Mouse (Mus musculus): ENCODE measurements around the gene Gm45062. TPM values are rescaled to one million over a fixed set of nuclear protein-coding genes. Genes with fewer than 3 reads are reported as not detected.

Gene Gm45062
- polyA plus RNA-seq, 1 experiment = 5.4 TPM

DNA sequence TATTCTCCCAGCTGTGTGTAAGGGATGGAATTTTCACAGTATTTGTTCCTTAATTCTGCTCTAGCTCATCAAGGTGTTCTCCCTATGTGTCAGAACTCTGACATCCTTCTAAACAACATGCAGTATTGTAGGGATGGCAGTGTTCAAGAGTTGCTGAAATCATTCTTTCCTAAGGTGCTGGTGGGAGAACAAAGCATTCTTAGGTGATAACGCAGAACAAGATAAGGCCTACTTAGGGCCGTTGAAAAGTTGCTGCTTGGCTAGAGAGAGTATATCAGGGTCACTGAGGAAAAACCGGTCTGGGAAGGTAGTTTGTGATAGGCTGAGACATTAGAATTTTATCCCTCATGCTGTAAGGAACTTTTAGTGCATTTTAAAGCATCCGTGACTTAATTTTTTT is 17.2 kb downstream of the Gm45062 start:
- TF ChIP-seq POLR2A (IDR thresholded peaks at IDR 0.05; ENCODE audit: low read depth, low read length) = no peak
- TF ChIP-seq CTCF (IDR thresholded peaks at IDR 0.05; ENCODE audit: borderline replicate concordance, insufficient read depth, low read length) = no peak
- Histone ChIP-seq H3K4me1 (ENCODE audit: control insufficient read depth, insufficient read depth, low read length) (no peaks in the 10 kb centered on the region), H3K4me3 (ENCODE audit: insufficient read depth, low read length) (no peak overlapping the region), H3K27ac (ENCODE audit: insufficient read depth, low read length) (no peak overlapping the region)

DNA sequence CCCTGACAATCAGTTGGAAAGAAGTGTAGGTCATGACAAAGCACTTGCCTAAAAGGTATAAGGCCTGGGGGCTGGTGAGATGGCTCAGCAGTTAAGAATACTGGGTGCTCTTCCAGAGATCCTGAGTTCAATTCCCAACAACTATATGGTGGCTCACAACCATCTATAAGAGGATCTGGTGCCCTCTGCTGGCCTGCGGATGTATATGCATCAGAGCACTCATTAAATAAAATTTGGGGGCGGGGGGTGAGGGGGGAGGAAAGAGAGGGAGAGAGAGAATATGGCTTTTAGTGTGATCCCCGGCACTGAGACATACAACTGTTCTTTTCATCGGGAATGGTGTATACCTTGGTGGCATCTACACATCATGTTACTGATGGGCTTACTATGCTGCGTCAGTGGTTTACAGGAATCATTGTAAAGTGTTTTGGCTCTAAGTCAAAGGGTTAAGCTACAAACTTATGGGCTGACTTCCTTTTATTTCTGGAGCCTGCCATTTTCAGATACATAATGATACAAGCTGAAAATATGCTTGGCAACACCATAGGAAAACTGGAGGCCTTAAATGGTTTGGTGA is 19.3 kb downstream of the Gm45062 start:
- Histone ChIP-seq H3K27ac (ENCODE audit: insufficient read depth, low read length) (no peak overlapping the region), H3K4me1 (ENCODE audit: control insufficient read depth, insufficient read depth, low read length) (no peaks in the 10 kb centered on the region), H3K4me3 (ENCODE audit: insufficient read depth, low read length) (no peak overlapping the region)
- TF ChIP-seq POLR2A (IDR thresholded peaks at IDR 0.05; ENCODE audit: low read depth, low read length) = no peak
- TF ChIP-seq CTCF (IDR thresholded peaks at IDR 0.05; ENCODE audit: borderline replicate concordance, insufficient read depth, low read length) = no peak

DNA sequence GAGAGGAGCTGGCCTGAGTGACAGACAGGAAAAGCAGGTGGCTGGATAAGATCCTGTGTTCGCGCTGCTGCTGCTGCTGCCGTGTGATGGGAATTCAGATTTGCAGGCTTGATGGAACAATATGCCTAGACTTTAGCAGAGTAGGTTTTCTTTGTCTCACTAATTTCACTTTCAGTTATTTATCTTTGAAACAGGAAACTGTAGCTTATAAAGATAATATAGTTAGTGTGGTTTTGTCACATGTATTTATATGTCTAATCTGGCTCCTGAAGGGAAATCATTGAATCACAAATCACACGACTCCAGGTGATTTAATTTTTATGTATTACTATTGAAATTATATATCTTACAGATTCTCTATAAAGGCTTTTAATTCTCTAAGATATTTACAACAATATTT is 24.0 kb downstream of the Gm45062 start:
- H3K4me3 ChIP-seq (ENCODE audit: insufficient read depth, low read length) = no peak overlapping the region
- TF ChIP-seq CTCF (IDR thresholded peaks at IDR 0.05; ENCODE audit: borderline replicate concordance, insufficient read depth, low read length) (no peak), POLR2A (IDR thresholded peaks at IDR 0.05; ENCODE audit: low read depth, low read length) (no peak)
- H3K4me1 ChIP-seq (ENCODE audit: control insufficient read depth, insufficient read depth, low read length) = 0 out of 2 replicates have a peak, but pooled peaks cover 2% of the 10 kb centered on the region
- no peak overlapping the region for H3K27ac ChIP-seq (ENCODE audit: insufficient read depth, low read length)

DNA sequence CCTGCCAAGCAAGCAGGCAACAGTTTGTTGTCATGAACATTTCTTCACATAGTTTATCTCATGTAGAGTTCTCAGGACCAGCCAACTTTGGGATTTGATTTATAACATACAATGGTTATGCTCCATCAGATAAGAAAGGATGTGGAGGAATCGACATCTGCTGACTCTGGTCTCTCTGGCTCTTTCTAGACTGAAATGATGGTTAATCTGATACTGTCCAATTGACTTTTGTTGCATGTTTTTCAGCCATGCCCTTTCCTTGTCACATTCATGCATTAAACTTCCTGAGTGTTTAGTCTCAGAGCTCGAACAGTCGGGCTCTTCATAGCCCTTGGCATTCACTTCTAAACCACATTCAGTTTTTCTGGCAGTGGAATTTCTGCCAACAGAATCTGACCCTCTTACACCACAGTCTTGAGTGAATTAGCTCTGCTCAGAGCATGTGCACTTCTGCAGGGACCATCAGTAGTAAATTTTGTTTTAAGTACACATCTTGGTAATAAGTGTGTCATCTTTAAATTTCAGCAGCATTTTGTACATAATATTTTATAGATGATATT is 26.2 kb downstream of the Gm45062 start:
- no peak for TF ChIP-seq POLR2A (IDR thresholded peaks at IDR 0.05; ENCODE audit: low read depth, low read length)
- no peak for TF ChIP-seq CTCF (IDR thresholded peaks at IDR 0.05; ENCODE audit: borderline replicate concordance, insufficient read depth, low read length)
- peak overlapping the region; percentile 3; the same call in 1 of the 2 replicates for H3K27ac ChIP-seq (ENCODE audit: insufficient read depth, low read length)

DNA sequence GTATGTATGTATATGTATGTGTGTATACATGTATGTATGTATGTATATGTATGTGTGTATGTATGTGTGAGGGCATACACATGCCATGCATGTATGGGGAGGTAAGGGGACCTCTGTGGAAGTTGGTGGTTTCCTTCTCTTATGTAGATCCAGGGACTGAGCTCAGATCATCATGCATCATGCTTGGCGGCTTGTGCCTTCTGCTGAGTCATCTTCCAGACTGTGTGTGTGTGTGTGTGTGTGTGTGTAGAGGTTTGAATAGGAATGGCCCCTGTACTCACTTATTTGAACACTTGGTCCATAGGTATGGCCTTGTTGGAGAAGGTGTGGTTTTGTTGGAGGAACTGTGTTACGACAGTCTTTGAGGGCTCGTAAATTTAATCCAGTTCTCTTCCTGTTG is 26.9 kb downstream of the Gm45062 start:
- no peak for TF ChIP-seq CTCF (IDR thresholded peaks at IDR 0.05; ENCODE audit: borderline replicate concordance, insufficient read depth, low read length)
- no peak for TF ChIP-seq POLR2A (IDR thresholded peaks at IDR 0.05; ENCODE audit: low read depth, low read length)
- Histone ChIP-seq H3K27ac (ENCODE audit: insufficient read depth, low read length) (no peak overlapping the region; the same call in 1 of the 2 replicates), H3K4me1 (ENCODE audit: control insufficient read depth, insufficient read depth, low read length) (0 out of 2 replicates have a peak, but pooled peaks cover 2% of the 10 kb centered on the region), H3K4me3 (ENCODE audit: insufficient read depth, low read length) (no peak overlapping the region)

More for the DNA sequence above, 26.2 kb downstream of the Gm45062 start:
- 0 out of 2 replicates have a peak, but pooled peaks cover 2% of the 10 kb centered on the region for H3K4me1 ChIP-seq (ENCODE audit: control insufficient read depth, insufficient read depth, low read length)
- no peak overlapping the region for H3K4me3 ChIP-seq (ENCODE audit: insufficient read depth, low read length)

DNA sequence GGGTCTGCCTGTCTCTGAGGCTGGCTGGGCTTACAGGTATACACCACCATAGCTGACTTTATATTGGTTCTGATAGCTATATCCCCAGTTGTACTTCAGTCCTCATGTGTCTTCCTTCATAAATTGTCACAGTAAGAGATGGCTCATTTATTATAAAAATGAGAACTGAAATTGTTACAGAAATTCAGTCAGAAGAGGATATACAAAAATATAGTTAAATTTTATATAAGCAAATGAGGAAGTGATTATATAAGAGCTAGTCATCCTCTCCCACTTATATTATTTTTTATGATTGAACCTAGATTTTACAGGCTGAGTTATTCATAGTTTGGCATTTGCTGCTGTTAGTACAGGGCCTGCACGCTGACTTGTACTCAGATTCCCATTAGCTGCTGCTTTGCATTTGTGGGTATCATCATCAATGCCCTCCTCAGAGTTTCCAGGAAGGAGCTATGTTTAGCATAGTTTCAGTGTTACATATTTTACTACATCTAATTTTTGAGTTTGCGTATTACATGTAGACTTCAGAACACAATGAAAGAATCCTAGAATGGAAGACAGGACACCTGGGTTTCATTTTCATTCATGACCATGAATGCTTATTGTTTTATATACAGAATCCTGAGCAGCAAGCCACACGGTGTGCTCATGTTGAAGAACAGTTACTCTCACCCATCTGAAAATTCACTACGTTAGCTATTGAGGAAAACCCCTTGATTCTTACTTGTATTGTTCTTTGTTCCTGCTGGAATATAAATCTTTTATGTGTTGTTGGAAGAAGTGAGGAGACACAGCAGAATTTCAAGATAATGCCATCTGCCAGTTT is 29.7 kb downstream of the Gm45062 start:
- Histone ChIP-seq H3K4me1 (ENCODE audit: control insufficient read depth, insufficient read depth, low read length) (peaks cover 2% of the 10 kb centered on the region; the same call in 1 of the 2 replicates), H3K4me3 (ENCODE audit: insufficient read depth, low read length) (no peak overlapping the region), H3K27ac (ENCODE audit: insufficient read depth, low read length) (no peak overlapping the region)
- TF ChIP-seq POLR2A (IDR thresholded peaks at IDR 0.05; ENCODE audit: low read depth, low read length) = no peak
- no peak for TF ChIP-seq CTCF (IDR thresholded peaks at IDR 0.05; ENCODE audit: borderline replicate concordance, insufficient read depth, low read length)

DNA sequence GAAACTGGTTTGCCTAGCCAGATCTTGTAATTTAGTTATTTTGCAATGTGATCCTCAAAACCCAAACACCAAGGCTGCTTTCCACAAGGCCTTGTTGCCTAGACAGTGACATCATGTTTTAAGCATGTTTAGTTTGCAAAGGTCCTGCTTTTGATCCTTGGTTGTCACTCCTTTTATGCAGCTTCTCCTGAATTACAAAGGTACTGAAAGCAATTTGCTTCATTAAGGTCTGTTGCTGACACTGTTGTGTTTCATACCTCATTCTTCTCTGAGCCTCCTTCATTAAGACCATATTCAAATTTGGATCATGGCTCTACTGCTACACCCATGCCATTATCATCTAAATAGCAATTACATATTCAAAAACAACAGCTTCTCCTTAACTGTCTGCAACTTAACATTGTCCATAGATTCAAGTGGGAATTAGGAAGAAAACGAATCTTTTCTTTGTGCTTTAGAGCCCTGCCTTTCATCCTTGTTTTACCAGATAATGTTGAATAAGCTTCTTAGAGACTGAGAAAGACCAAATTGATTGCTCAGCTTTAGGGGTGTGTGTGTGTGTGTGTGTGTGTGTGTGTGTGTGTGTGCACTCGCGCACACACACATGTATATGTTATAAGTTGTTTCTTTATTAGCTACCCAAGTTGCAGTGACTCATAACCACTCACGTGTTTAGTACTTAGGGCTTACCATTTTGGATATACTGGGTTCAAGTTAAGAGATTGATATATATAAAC is 35.0 kb downstream of the Gm45062 start:
- no peaks in the 10 kb centered on the region; the same call in 1 of the 2 replicates for H3K4me1 ChIP-seq (ENCODE audit: control insufficient read depth, insufficient read depth, low read length)
- no peak overlapping the region for H3K27ac ChIP-seq (ENCODE audit: insufficient read depth, low read length)
- TF ChIP-seq POLR2A (IDR thresholded peaks at IDR 0.05; ENCODE audit: low read depth, low read length) (no peak), CTCF (IDR thresholded peaks at IDR 0.05; ENCODE audit: borderline replicate concordance, insufficient read depth, low read length) (no peak)
- no peak overlapping the region for H3K4me3 ChIP-seq (ENCODE audit: insufficient read depth, low read length)

DNA sequence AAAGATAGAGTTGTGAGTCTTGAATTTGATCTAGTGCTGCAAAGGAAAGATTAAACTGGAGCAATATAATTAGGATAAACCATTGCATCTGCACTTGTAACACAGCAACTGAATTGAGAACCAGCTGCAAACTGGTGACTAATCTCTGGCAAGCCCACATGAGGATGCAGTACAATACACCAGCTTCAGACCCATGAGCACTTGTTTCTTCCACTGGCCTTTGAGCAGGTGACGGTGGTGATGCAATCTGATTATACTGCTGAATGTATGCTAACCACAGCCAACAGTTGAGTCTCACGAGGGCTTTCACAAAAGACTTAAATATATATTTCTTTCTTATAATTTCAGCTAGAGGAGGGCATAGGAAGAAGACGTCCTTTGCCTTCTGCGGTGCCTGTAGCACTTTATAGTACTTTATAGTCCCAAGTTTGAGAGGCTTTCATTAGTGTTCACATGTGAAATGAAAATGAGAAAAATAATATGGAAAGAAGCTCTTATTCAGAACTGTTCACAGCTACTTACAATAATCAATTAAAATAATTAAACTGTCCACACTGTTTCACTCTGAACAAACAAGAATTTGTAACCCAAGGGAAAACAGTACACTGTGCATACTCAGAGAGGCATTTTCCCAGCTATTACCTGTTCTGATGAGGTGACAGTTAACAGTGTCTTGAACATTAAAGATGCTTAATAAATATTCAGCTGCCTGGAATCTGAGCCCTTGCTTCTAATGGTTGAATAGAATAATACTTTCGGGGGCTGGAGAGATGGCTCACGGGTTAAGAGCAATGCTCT is 40.0 kb downstream of the Gm45062 start:
- Histone ChIP-seq H3K4me3 (ENCODE audit: insufficient read depth, low read length) (no peak overlapping the region), H3K27ac (ENCODE audit: insufficient read depth, low read length) (no peak overlapping the region), H3K4me1 (ENCODE audit: control insufficient read depth, insufficient read depth, low read length) (no peaks in the 10 kb centered on the region)
- TF ChIP-seq CTCF (IDR thresholded peaks at IDR 0.05; ENCODE audit: borderline replicate concordance, insufficient read depth, low read length) (no peak), POLR2A (IDR thresholded peaks at IDR 0.05; ENCODE audit: low read depth, low read length) (no peak)

All from embryonic fibroblast, embryonic 13.5 days (primary cell).